Mouse (Mus musculus) hindbrain, embryonic 10.5 days (tissue): ENCODE results near the gene Gm3417. TPM values are rescaled to one million over a fixed set of nuclear protein-coding genes. Genes with fewer than 3 reads are reported as not detected.
A peak's percentile ranks its signal among the peaks of the same experiment; 100 is the strongest.
"Not testable (repeated sequence)": the region's sequence is repeated elsewhere in the genome, so short reads cannot be mapped to it uniquely, and the experiment has no call there.

Source experiments
- DNase-seq: peaks from one replicate; pipeline ENCODE4 v3.0.0-alpha.2; 2017; ENCODE audit warnings: low spot score
- H3K27ac ChIP-seq: fragments of 300-500 bp; sonication (generic); 2 replicates; pipeline ENCODE4 v1.5.1; 2016; ENCODE audit warnings: mild to moderate bottlenecking, moderate library complexity
- H3K27me3 ChIP-seq: fragments of 300-500 bp; sonication (generic); 2 replicates; pipeline ENCODE4 v1.6.1; 2016; ENCODE audit warnings: mild to moderate bottlenecking; ENCODE audit not compliant: poor library complexity, insufficient read depth, severe bottlenecking
- H3K36me3 ChIP-seq: fragments of 300-500 bp; sonication (generic); 2 replicates; pipeline ENCODE4 v1.6.1; 2016; ENCODE audit warnings: mild to moderate bottlenecking, moderate library complexity
- H3K4me1 ChIP-seq: fragments of 300-500 bp; sonication (generic); replicated peaks from 2 replicates; pipeline ENCODE4 v1.6.1; 2016; ENCODE audit warnings: mild to moderate bottlenecking
- H3K4me3 ChIP-seq: fragments of 300-500 bp; sonication (generic); 2 replicates; pipeline ENCODE4 v1.5.1; 2016; ENCODE audit warnings: mild to moderate bottlenecking, moderate library complexity
- H3K9me3 ChIP-seq: fragments of 300-500 bp; sonication (generic); 2 replicates; pipeline ENCODE4 v1.6.1; 2016; ENCODE audit warnings: mild to moderate bottlenecking, moderate library complexity
- WGBS: fragments of 180-500 bp; shearing (Covaris S2); methylation state at CpG from one replicate; pipeline ENCODE4 v1.1.7; 2016; 5-methylcytosine and 5-hydroxymethylcytosine counted together
- polyA plus RNA-seq: library from polyadenylated mRNA; unstranded; fragments of >200 nt; fragmentation: Nextera tagmentation; extraction: Ambion mirVana; gene quantifications from 2 replicates; pipeline ENCODE4 v1.2.1, GENCODE M21; 2016

Gm3417 gene
- polyA plus RNA-seq, 1 experiment from 2014 or later: not detected

GRCm38 (mm10) chr17:14990116-14990702, 11.6 kb upstream of the Gm3417 start:
- WGBS: 86% methylated on average over 4 of the region's 5 CpGs
- H3K4me1 ChIP-seq, DNase-seq, H3K27ac ChIP-seq, H3K36me3 ChIP-seq, H3K4me3 ChIP-seq, H3K9me3 ChIP-seq, H3K27me3 ChIP-seq: not testable (repeated sequence)

GRCm38 (mm10) chr17:14977718-14978361, 750 bp downstream of the Gm3417 start:
- not testable (repeated sequence) for H3K36me3 ChIP-seq, H3K27ac ChIP-seq, H3K9me3 ChIP-seq, DNase-seq, H3K27me3 ChIP-seq, H3K4me1 ChIP-seq
- WGBS: 3% methylated on average over 4 of the region's 7 CpGs
- peak overlapping the region; percentile 35; the same call in 1 of the 2 replicates for H3K4me3 ChIP-seq

DNA sequence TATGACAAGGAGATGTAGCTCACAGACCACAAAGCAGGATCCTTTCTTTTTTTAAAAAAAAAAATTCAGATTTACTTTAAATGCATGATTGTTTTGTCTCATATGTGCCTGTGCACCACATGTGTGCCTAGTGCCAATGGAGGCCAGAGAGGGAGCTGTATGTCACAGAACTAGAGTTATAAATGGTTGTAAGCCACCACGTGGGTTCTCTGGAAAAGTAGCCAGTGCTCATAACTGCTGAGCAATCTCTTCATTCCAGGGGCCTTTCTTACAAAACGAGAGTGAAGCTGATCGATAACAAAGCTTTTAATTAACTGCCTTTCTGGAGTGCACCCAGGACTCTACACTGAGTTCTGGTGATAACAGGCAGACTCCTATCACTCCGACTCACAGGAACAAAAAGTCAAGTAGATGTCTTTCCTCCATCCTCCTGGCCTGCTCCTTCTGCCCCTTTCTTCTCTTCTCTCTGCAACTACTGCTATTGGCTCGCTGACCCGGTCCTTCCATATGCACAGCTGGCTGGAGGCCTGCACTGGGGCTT, 10.1 kb downstream of the Gm3417 start:
- not testable (repeated sequence) for H3K27ac ChIP-seq, DNase-seq, H3K4me3 ChIP-seq, H3K9me3 ChIP-seq, H3K4me1 ChIP-seq, H3K27me3 ChIP-seq, H3K36me3 ChIP-seq
- no CpG with 5 or more reads among the region's 6 CpGs for WGBS

GRCm38 (mm10) chr17:14961557-14962154, 16.9 kb downstream of the Gm3417 start:
- H3K9me3 ChIP-seq, H3K36me3 ChIP-seq, H3K27me3 ChIP-seq, DNase-seq, H3K4me3 ChIP-seq, H3K27ac ChIP-seq: not testable (repeated sequence)
- H3K4me1 ChIP-seq: peaks cover 12% of the 10 kb centered on the region
- WGBS: no CpG with 5 or more reads among the region's 44 CpGs

- H3K9me3 ChIP-seq, H3K36me3 ChIP-seq, H3K27me3 ChIP-seq: not testable (repeated sequence)
- peaks cover 12% of the 10 kb centered on the region for H3K4me1 ChIP-seq
- DNase-seq: peak; percentile 47
- peak within 1 kb of the TSS; percentile 77 for H3K4me3 ChIP-seq
- 2% methylated on average over 60 of the region's 100 CpGs for WGBS
- H3K27ac ChIP-seq: peak within 1 kb of the TSS; percentile 88
Measured at GRCm38 (mm10) chr17:14960951-14961556, 17.5 kb downstream of the Gm3417 start, which contains the start of gene Phf10. Gene Phf10 (minus strand): TSS chr17:14961273.

- WGBS: under 1% methylated on average over 21 of the region's 23 CpGs
- Histone ChIP-seq H3K36me3 (peaks cover 11% of the 10 kb centered on the region), H3K4me1 (peaks cover 12% of the 10 kb centered on the region), H3K27me3 (no peaks in the 10 kb centered on the region), H3K4me3 (peak overlapping the region; percentile 77), H3K9me3 (no peaks in the 10 kb centered on the region), H3K27ac (peak overlapping the region; percentile 88)
- DNase-seq: peak; percentile 26
Measured at GRCm38 (mm10) chr17:14960520-14960919, 18.1 kb downstream of the Gm3417 start.

DNA sequence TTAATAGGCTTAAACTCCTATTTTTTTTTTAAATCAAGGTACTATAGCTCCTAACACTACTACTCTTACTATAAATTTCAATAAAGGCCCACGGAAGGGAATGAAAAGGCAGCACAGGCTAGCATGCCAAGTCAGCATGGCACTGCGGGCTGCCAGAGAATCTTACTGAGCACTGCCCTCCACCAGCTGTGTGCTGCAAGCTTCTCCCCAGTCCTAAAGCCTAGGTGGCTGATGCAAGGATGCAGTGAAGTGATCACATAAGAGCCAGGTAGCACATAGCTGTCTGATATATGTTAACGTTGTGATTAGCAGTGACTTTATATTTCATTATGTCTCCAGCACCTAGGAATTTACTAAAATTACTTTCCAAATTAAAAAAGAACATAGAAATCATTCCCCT, 18.6 kb downstream of the Gm3417 start:
- H3K9me3 ChIP-seq: no peaks in the 10 kb centered on the region
- 40% methylated on average over 3 of the region's 3 CpGs for WGBS
- H3K4me1 ChIP-seq: peaks cover 12% of the 10 kb centered on the region
- H3K4me3 ChIP-seq: peak overlapping the region; percentile 77
- H3K27me3 ChIP-seq: no peaks in the 10 kb centered on the region
- DNase-seq: no peak
- peaks cover 12% of the 10 kb centered on the region for H3K36me3 ChIP-seq
- no peak overlapping the region for H3K27ac ChIP-seq

DNA sequence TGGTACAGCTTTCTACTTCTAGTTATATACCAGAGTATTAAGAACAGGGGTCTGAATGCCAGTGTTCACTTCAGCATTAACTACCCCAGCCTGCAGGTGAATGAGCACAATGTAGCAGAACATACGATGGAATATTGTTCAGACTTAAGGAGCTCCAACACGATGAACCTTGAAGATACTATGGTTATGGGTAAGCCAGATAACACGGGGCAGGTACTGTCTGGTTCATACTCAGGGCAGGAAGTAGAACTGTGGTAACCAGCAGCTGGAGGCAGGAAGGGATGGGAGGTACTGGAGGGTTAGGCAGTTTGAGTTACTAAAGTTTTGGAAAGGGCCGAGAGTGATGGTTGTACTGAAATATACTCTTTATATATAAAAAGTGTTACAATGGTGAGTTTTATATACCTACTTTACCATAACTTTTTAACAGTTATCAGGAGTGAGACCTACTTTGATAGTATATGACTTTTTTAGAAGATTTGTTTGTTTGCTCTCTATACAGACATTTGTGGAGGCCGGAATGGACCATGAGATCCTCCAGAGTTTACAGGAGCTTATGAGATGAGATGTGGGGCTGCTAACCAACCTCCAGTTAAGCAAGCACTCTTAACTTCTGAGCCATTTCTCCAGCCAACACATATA, 19.8 kb downstream of the Gm3417 start:
- WGBS: 90% methylated on average over 5 of the region's 5 CpGs

DNA sequence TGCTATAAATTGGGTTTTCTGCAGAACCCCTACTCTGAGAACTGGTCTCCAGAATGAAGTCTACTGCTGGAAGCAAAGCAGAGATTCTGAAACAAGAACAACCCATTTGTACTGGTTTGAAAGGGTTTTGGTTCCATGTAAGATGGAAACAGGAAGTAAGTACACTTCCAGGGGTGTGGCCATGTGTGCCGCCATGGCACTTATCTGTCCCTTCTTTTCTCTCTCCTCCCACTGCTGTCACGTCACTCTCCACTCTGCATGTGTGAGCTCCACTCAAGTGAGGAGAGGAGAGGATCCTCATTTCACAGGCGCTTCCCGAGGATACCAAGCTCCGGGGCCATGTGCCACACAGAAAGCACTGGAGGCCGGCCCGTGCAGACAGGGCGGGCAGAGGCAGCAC, 25.1 kb downstream of the Gm3417 start:
- no peaks in the 10 kb centered on the region for H3K4me1 ChIP-seq
- H3K9me3 ChIP-seq: no peaks in the 10 kb centered on the region
- no peak for DNase-seq
- H3K4me3 ChIP-seq: no peak overlapping the region
- H3K36me3 ChIP-seq: peaks cover 65% of the 10 kb centered on the region
- no peak overlapping the region for H3K27ac ChIP-seq
- H3K27me3 ChIP-seq: no peaks in the 10 kb centered on the region
- 94% methylated on average over 8 of the region's 8 CpGs for WGBS

More for the DNA sequence above, 19.8 kb downstream of the Gm3417 start:
- Histone ChIP-seq H3K27ac (no peak overlapping the region), H3K36me3 (peaks cover 22% of the 10 kb centered on the region), H3K9me3 (no peaks in the 10 kb centered on the region), H3K4me3 (no peak overlapping the region), H3K27me3 (no peaks in the 10 kb centered on the region), H3K4me1 (peaks cover 12% of the 10 kb centered on the region)
- no peak for DNase-seq

GRCm38 (mm10) chr17:14949161-14949827, 29.3 kb downstream of the Gm3417 start:
- no peaks in the 10 kb centered on the region for H3K27me3 ChIP-seq
- WGBS: 88% methylated on average over 7 of the region's 7 CpGs
- H3K9me3 ChIP-seq: no peaks in the 10 kb centered on the region
- no peak overlapping the region for H3K4me3 ChIP-seq
- no peak for DNase-seq
- peaks cover 80% of the 10 kb centered on the region for H3K36me3 ChIP-seq
- H3K4me1 ChIP-seq: peaks cover 11% of the 10 kb centered on the region
- H3K27ac ChIP-seq: no peak overlapping the region

GRCm38 (mm10) chr17:14944551-14944950, 34.0 kb downstream of the Gm3417 start:
- peak overlapping the region; percentile 99 for H3K4me3 ChIP-seq
- WGBS: 88% methylated on average over 1 of the region's 1 CpGs

DNA sequence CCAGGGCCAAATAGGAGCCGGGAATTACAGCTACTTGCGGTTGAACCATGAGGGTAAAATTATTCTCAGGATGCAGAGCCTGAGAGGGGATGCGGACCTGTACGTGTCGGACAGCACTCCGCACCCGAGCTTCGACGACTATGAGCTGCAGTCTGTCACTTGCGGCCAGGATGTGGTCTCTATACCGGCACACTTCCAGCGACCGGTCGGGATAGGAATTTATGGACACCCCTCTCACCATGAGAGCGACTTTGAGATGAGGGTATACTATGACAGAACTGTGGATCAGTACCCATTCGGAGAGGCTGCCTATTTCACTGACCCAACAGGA, 34.9 kb downstream of the Gm3417 start:
- Histone ChIP-seq H3K36me3 (peaks cover 30% of the 10 kb centered on the region), H3K27me3 (no peaks in the 10 kb centered on the region), H3K4me3 (peak overlapping the region; percentile 99), H3K9me3 (no peaks in the 10 kb centered on the region), H3K27ac (peak overlapping the region; percentile 91), H3K4me1 (peaks cover 31% of the 10 kb centered on the region)
- 22% methylated on average over 16 of the region's 16 CpGs for WGBS
- no peak for DNase-seq

More at GRCm38 (mm10) chr17:14944551-14944950, 34.0 kb downstream of the Gm3417 start:
- H3K9me3 ChIP-seq: no peaks in the 10 kb centered on the region
- no peak for DNase-seq
- H3K27me3 ChIP-seq: no peaks in the 10 kb centered on the region
- H3K27ac ChIP-seq: no peak overlapping the region
- peaks cover 31% of the 10 kb centered on the region for H3K4me1 ChIP-seq
- H3K36me3 ChIP-seq: peaks cover 35% of the 10 kb centered on the region
